15 mouse cellular contexts compared by ENCODE assay signal in genomic region chr3:105585734-105586159, GRCm38 (mm10).
DNase-seq lines count a peak whose midpoint lies in the region; ATAC-seq and TF ChIP-seq lines count a peak whose summit lies in the region.
"Had no signal": no experiment of that assay in that cellular context is flagged by ENCODE, and none has a peak within 500 bp of the region (broad histone marks: within the 10 kb centered on the region; RNA-seq: fewer than 3 reads in every experiment).

No protein-coding gene starts in this region.

- WGBS in lung, embryonic 14.5 days = 44% methylated on average over 4 of the region's 4 CpGs
- WGBS in hindbrain, embryonic 12.5 days = 16% methylated on average over 4 of the region's 4 CpGs
- 19% methylated on average over 4 of the region's 4 CpGs for WGBS in midbrain, postnatal 0 days

- no peaks in the 10 kb centered on the region for H3K9me3 ChIP-seq in lung, embryonic 14.5 days (ENCODE audit: low read depth, low read length)
- H3K9me3 ChIP-seq in hindbrain, embryonic 12.5 days (replicated peaks) = no peaks in the 10 kb centered on the region
- H3K9me3 ChIP-seq in midbrain, postnatal 0 days (ENCODE audit: low read length) = no peaks in the 10 kb centered on the region
- H3K9me3 ChIP-seq: embryonic facial prominence, embryonic 13.5 days; G1E; heart, embryonic 15.5 days; limb, embryonic 10.5 days; lung, embryonic 15.5 days had no signal

- peak; percentile 83 to 91 for DNase-seq in cerebellum, postnatal 10 days
- no peak for DNase-seq in cerebellum, adult 18-20 months
- DNase-seq in lung, embryonic 14.5 days = peak; percentile 4
- no peak for DNase-seq in lung, postnatal 14 days
- DNase-seq in midbrain, postnatal 0 days (ENCODE audit: low spot score) = peak; percentile 76
- DNase-seq in spleen, postnatal 14 days (ENCODE audit: low spot score in 2 of 2) = no peak
- no peak for DNase-seq in cerebellum, adult 9-11 months
- DNase-seq: kidney, adult 2 months; thymus, postnatal 4 days had no signal

- no peaks in the 10 kb centered on the region for H3K27me3 ChIP-seq in lung, embryonic 14.5 days (ENCODE audit: insufficient read depth, low read length)
- H3K27me3 ChIP-seq in hindbrain, embryonic 12.5 days = no peaks in the 10 kb centered on the region
- H3K27me3 ChIP-seq in midbrain, postnatal 0 days (ENCODE audit: insufficient read depth, low read length) = no peaks in the 10 kb centered on the region
- H3K27me3 ChIP-seq: embryonic facial prominence, embryonic 13.5 days; heart, embryonic 15.5 days; lung, embryonic 15.5 days had no signal

- ATAC-seq in lung, embryonic 14.5 days (ENCODE audit: insufficient read depth) = no peak
- peak; percentile 71 for ATAC-seq in hindbrain, embryonic 12.5 days (ENCODE audit: low FRiP score)
- ATAC-seq in midbrain, postnatal 0 days (ENCODE audit: low FRiP score) = peak; percentile 69

- no peak overlapping the region for H3K4me2 ChIP-seq in lung, embryonic 14.5 days
- no peak overlapping the region for H3K4me2 ChIP-seq in hindbrain, embryonic 12.5 days (replicated peaks)
- no peak overlapping the region for H3K4me2 ChIP-seq in midbrain, postnatal 0 days (ENCODE audit: low read depth, low read length, poor library complexity, severe bottlenecking)
- H3K4me2 ChIP-seq: embryonic facial prominence, embryonic 13.5 days; heart, embryonic 15.5 days; lung, embryonic 15.5 days had no signal

- no peak overlapping the region for H3K4me3 ChIP-seq in lung, embryonic 14.5 days (ENCODE audit: low read depth, low read length)
- no peak overlapping the region for H3K4me3 ChIP-seq in hindbrain, embryonic 12.5 days
- H3K4me3 ChIP-seq in midbrain, postnatal 0 days (ENCODE audit: low read depth, low read length) = no peak overlapping the region
- H3K4me3 ChIP-seq: embryonic facial prominence, embryonic 13.5 days; heart, embryonic 15.5 days; limb, embryonic 10.5 days; lung, embryonic 15.5 days had no signal

- no peak overlapping the region for H3K27ac ChIP-seq in lung, embryonic 14.5 days (ENCODE audit: low read depth)
- H3K27ac ChIP-seq in hindbrain, embryonic 12.5 days = peak overlapping the region; percentile 71
- no peak overlapping the region; the same call in 1 of the 2 replicates for H3K27ac ChIP-seq in midbrain, postnatal 0 days (ENCODE audit: low read depth, low read length)
- H3K27ac ChIP-seq: embryonic facial prominence, embryonic 13.5 days; heart, embryonic 15.5 days; limb, embryonic 10.5 days; lung, embryonic 15.5 days had no signal

- H3K4me1 ChIP-seq in lung, embryonic 14.5 days (ENCODE audit: insufficient read depth) = no peaks in the 10 kb centered on the region
- H3K4me1 ChIP-seq in hindbrain, embryonic 12.5 days = peaks cover 23% of the 10 kb centered on the region
- H3K4me1 ChIP-seq in midbrain, postnatal 0 days (ENCODE audit: insufficient read depth, low read length) = peaks cover 5% of the 10 kb centered on the region; the same call in 1 of the 2 replicates
- H3K4me1 ChIP-seq: heart, embryonic 15.5 days; limb, embryonic 10.5 days; lung, embryonic 15.5 days had no signal

- no peak overlapping the region for H3K9ac ChIP-seq in lung, embryonic 14.5 days
- no peak overlapping the region for H3K9ac ChIP-seq in hindbrain, embryonic 12.5 days
- no peak overlapping the region for H3K9ac ChIP-seq in midbrain, postnatal 0 days (replicated peaks; ENCODE audit: low read length, poor library complexity, severe bottlenecking)
- H3K9ac ChIP-seq: embryonic facial prominence, embryonic 13.5 days; heart, embryonic 15.5 days; lung, embryonic 15.5 days had no signal

- no peaks in the 10 kb centered on the region for H3K36me3 ChIP-seq in lung, embryonic 14.5 days (ENCODE audit: insufficient read depth)
- no peaks in the 10 kb centered on the region for H3K36me3 ChIP-seq in hindbrain, embryonic 12.5 days
- H3K36me3 ChIP-seq in midbrain, postnatal 0 days (ENCODE audit: insufficient read depth, low read length) = no peaks in the 10 kb centered on the region
- H3K36me3 ChIP-seq: embryonic facial prominence, embryonic 13.5 days; G1E; heart, embryonic 15.5 days; limb, embryonic 10.5 days; lung, embryonic 15.5 days had no signal

- no peak for TF ChIP-seq CTCF in lung, embryonic 14.5 days (IDR thresholded peaks at IDR 0.05; ENCODE audit: low read depth)
- TF ChIP-seq CTCF in midbrain, postnatal 0 days (IDR thresholded peaks at IDR 0.05) = no peak

Comparison
In these comparisons a context has a peak if more than half of its experiments do, and no peak if none do; other contexts are left out.
1. DNase-seq: peak in cerebellum, postnatal 10 days (2 of 2), lung, embryonic 14.5 days (single experiment) and midbrain, postnatal 0 days (single experiment); none in cerebellum, adult 18-20 months (0 of 2), lung, postnatal 14 days (single experiment), spleen, postnatal 14 days (0 of 2) and cerebellum, adult 9-11 months (single experiment).